Mouse (Mus musculus) E14TG2a.4 (cell line): Measurements from ENCODE around the gene Spata13.

Experiments
- CTCF ChIP-seq: conservative IDR thresholded peaks from 2 replicates; pipeline ENCODE4 v1.5.1; 2014; ENCODE audit warnings: low read length
- NANOG ChIP-seq: IDR thresholded peaks from 2 replicates; pipeline ENCODE4 v1.6.1; 2014; ENCODE audit warnings: borderline replicate concordance, low read length, mixed read lengths
- POU5F1 ChIP-seq: IDR thresholded peaks from 2 replicates; pipeline ENCODE4 v1.6.1; 2014; ENCODE audit warnings: low read length, borderline replicate concordance

GRCm38 (mm10) chr14:60709192-60709591 lies 75.4 kb downstream of the Spata13 start:
- no peak for TF ChIP-seq CTCF
- TF ChIP-seq POU5F1 = no peak
- TF ChIP-seq NANOG = no peak
